Mouse (Mus musculus): ENCODE measurements around the gene Aspscr1.

- TF ChIP-seq POLR2A (IDR thresholded peaks at IDR 0.05; ENCODE audit: borderline replicate concordance, extremely low read depth, low read depth, low read length) (no peak), CTCF (IDR thresholded peaks at IDR 0.05; ENCODE audit: insufficient read depth, low read length) (no peak)
Observed at GRCm38 (mm10) chr11:120629341-120629730, 43.4 kb upstream of the Aspscr1 start.
